Mouse (Mus musculus): ENCODE measurements around the gene Mrpl12. TPM values are rescaled to one million over a fixed set of nuclear protein-coding genes. Genes with fewer than 3 reads are reported as not detected.

The Mrpl12 gene
- polyA plus RNA-seq, 1 experiment = 282 TPM

DNA sequence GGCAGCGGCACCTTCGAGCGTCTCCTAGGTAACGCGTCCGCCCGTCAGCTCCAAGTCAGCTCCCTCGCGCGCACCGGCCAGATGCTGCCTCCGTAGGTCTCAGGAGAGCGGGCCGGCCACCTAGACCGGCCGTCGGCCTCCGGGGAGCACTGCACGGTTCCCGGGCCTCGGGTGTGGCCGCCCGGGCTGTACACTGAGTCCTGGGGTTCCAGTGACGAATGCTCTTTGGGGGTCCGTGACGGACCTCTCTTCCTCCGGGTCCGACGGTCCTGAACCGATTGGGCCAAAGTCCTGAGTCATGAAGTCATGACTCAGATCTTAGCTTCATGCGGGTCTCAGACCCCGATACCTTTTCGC, 16.7 kb upstream of the Mrpl12 start:
- TF ChIP-seq CTCF (conservative IDR thresholded peaks at IDR 0.05; ENCODE audit: insufficient read depth, insufficient read length, low read depth, low read length) = no peak
- no peak for TF ChIP-seq POLR2A (IDR thresholded peaks at IDR 0.05; ENCODE audit: low read depth, low read length)
- no peak for DNase-seq
- H3K4me3 ChIP-seq (ENCODE audit: insufficient read depth, low read depth, low read length) = peak overlapping the region; percentile 86
- under 1% methylated on average over 33 of the region's 33 CpGs for WGBS
- peak overlapping the region; percentile 32; the same call in 1 of the 2 replicates for H3K27ac ChIP-seq (ENCODE audit: insufficient read depth, low read depth, low read length)
- H3K36me3 ChIP-seq (ENCODE audit: control insufficient read depth, insufficient read depth, low read length) = no peaks in the 10 kb centered on the region; the same call in 1 of the 2 replicates
- H3K27me3 ChIP-seq (replicated peaks; ENCODE audit: control insufficient read depth, insufficient read depth, low read length) = no peaks in the 10 kb centered on the region
- peaks cover 8% of the 10 kb centered on the region; the same call in 1 of the 2 replicates for H3K4me1 ChIP-seq (ENCODE audit: control insufficient read depth, insufficient read depth, low read length)

DNA sequence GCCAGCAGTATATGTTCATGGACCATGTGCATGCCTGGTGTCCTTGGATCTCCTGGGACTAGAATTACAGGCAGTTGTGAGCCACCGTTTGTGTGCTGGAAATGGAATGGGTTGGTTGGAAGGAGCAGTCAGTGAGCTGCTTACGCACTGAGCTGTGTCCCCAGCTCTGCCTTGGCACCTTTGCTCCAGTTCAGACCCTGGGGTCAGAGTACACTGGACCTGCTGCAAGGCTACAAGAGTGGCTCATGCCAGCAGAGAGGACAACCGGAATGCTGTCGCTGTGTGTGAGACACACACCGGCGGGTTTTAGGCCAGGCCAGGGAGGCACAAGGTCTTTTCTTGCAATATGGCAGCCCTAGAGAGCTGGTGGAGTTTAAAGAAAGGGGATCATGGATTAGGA, 12.4 kb upstream of the Mrpl12 start:
- Histone ChIP-seq H3K4me3 (ENCODE audit: insufficient read depth, low read depth, low read length) (no peak overlapping the region), H3K4me1 (ENCODE audit: control insufficient read depth, insufficient read depth, low read length) (peaks cover 8% of the 10 kb centered on the region; the same call in 1 of the 2 replicates), H3K27ac (ENCODE audit: insufficient read depth, low read depth, low read length) (peak overlapping the region; percentile 51; the same call in 1 of the 2 replicates), H3K27me3 (replicated peaks; ENCODE audit: control insufficient read depth, insufficient read depth, low read length) (no peaks in the 10 kb centered on the region), H3K36me3 (ENCODE audit: control insufficient read depth, insufficient read depth, low read length) (no peaks in the 10 kb centered on the region; the same call in none of the 2 replicates)
- TF ChIP-seq POLR2A (IDR thresholded peaks at IDR 0.05; ENCODE audit: low read depth, low read length) (no peak), CTCF (conservative IDR thresholded peaks at IDR 0.05; ENCODE audit: insufficient read depth, insufficient read length, low read depth, low read length) (no peak)
- 70% methylated on average over 6 of the region's 6 CpGs for WGBS
- DNase-seq = peak; percentile 88

DNA sequence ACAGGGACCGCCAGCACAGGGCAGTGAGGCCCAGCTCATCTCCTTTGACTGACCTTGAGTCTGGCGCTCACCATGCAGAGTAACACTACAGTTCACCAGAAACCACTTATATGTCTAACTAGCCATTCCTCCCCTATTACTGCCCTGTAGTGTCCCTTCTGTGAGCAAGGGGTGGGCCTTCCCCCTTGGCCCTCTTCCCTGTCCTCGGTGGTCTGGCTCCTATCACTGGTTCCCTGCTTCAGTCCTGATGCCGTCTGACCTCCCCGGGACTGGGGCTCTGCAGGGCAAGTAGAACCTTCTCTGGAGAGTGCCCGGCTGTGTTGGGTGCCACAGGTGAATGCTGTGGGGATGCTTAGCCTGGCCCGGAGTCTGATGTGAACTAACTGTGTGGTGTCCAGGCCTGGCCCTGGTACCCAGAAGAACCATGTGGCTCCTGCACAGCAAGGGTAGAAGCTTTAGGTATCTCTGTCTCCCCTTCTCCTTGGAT, 922 bp upstream of the Mrpl12 start:
- H3K27me3 ChIP-seq (replicated peaks; ENCODE audit: control insufficient read depth, insufficient read depth, low read length) = no peaks in the 10 kb centered on the region
- DNase-seq = no peak
- no peak overlapping the region for H3K27ac ChIP-seq (ENCODE audit: insufficient read depth, low read depth, low read length)
- peaks cover 10% of the 10 kb centered on the region; the same call in 1 of the 2 replicates for H3K4me1 ChIP-seq (ENCODE audit: control insufficient read depth, insufficient read depth, low read length)
- H3K4me3 ChIP-seq (ENCODE audit: insufficient read depth, low read depth, low read length) = no peak overlapping the region
- WGBS = 83% methylated on average over 7 of the region's 7 CpGs
- TF ChIP-seq POLR2A (IDR thresholded peaks at IDR 0.05; ENCODE audit: low read depth, low read length) (no peak), CTCF (conservative IDR thresholded peaks at IDR 0.05; ENCODE audit: insufficient read depth, insufficient read length, low read depth, low read length) (no peak)
- H3K36me3 ChIP-seq (ENCODE audit: control insufficient read depth, insufficient read depth, low read length) = no peaks in the 10 kb centered on the region

DNA sequence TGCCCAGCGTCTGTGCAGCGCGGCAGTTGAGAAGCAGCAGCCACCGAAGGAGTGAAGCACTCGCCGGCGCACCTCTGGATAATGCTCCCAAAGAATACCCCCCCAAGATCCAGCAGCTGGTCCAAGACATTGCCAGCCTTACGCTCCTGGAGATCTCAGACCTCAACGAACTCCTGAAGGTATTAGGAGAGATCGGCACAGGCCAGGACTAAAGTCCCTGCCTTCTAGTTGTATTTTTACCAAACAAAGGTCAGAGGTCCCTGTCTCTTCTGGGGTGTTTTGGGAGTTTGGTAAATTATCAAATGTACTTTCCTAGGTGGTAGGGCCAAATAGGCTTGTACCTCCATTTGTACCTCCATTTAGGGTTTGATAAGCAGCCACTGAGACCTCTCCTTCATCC, 838 bp downstream of the Mrpl12 start:
- Histone ChIP-seq H3K4me3 (ENCODE audit: insufficient read depth, low read depth, low read length) (peak overlapping the region; percentile 92), H3K4me1 (ENCODE audit: control insufficient read depth, insufficient read depth, low read length) (peaks cover 15% of the 10 kb centered on the region; the same call in 1 of the 2 replicates), H3K27me3 (replicated peaks; ENCODE audit: control insufficient read depth, insufficient read depth, low read length) (no peaks in the 10 kb centered on the region), H3K36me3 (ENCODE audit: control insufficient read depth, insufficient read depth, low read length) (no peaks in the 10 kb centered on the region), H3K27ac (ENCODE audit: insufficient read depth, low read depth, low read length) (peak overlapping the region; percentile 95)
- TF ChIP-seq CTCF (conservative IDR thresholded peaks at IDR 0.05; ENCODE audit: insufficient read depth, insufficient read length, low read depth, low read length) (no peak), POLR2A (IDR thresholded peaks at IDR 0.05; ENCODE audit: low read depth, low read length) (peak; percentile 22)
- 6% methylated on average over 10 of the region's 10 CpGs for WGBS
- peak; percentile 89 for DNase-seq

DNA sequence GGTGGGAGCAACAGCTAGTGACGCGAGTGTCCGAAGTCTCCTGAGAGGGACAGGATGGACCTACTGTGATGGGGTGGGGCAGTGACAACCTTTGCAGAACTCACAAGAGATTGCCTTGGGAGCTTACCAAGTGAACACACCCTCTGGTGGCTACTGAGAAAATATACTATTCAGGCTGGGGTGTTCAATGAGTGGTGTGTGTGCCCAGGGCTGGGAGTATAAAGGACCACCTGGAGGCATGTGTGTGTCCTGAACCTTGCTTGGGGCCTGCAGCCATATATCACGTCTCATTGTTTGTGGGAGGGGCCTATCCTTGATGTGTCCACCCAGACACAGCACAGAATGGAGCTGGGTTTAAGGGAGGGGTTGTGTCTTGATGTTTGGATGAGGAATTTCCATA, 4.1 kb downstream of the Mrpl12 start:
- no peak for TF ChIP-seq POLR2A (IDR thresholded peaks at IDR 0.05; ENCODE audit: low read depth, low read length)
- no peak for DNase-seq
- 60% methylated on average over 4 of the region's 4 CpGs for WGBS
- no peak overlapping the region for H3K4me3 ChIP-seq (ENCODE audit: insufficient read depth, low read depth, low read length)
- H3K27ac ChIP-seq (ENCODE audit: insufficient read depth, low read depth, low read length) = peak overlapping the region; percentile 12; the same call in 1 of the 2 replicates
- peaks cover 26% of the 10 kb centered on the region for H3K4me1 ChIP-seq (ENCODE audit: control insufficient read depth, insufficient read depth, low read length)
- H3K27me3 ChIP-seq (replicated peaks; ENCODE audit: control insufficient read depth, insufficient read depth, low read length) = no peaks in the 10 kb centered on the region
- H3K36me3 ChIP-seq (ENCODE audit: control insufficient read depth, insufficient read depth, low read length) = no peaks in the 10 kb centered on the region

DNA sequence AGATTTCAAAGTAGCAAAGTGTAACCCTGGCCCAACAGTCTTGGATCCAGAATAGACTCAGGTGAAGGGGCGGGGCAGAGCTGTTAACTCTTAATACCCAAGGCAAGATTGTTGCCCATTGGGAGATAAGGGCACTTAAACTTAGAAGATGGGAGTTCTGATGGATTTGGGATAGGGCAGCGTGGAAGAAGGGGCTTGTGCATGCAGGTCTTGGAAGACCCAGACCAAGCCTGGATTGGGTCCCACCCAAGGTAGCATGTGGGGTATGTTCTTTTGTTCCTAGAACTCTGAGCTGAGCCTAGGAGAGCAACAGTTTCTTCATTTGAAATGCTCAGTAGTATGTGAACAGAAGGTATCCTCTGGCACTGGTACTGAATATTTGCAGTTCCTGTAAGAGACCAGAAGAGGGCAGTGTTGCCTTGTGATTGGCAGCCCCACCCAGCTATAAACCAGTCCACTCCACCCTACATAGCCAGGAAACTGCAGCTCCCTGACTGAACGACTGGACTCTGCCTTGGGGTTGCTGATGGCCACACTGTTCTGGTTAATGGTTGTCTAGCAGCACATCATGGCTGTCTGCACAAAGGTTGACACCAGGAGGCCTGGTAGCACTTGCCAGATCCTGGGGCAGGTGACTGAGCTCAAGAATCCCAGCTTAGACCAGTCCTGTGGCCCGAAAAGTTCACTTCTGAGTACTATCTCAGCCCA, 4.8 kb downstream of the Mrpl12 start:
- H3K27me3 ChIP-seq (replicated peaks; ENCODE audit: control insufficient read depth, insufficient read depth, low read length) = no peaks in the 10 kb centered on the region
- peaks cover 24% of the 10 kb centered on the region for H3K4me1 ChIP-seq (ENCODE audit: control insufficient read depth, insufficient read depth, low read length)
- peak; percentile 96 for DNase-seq
- WGBS = 42% methylated on average over 4 of the region's 4 CpGs
- no peak overlapping the region for H3K4me3 ChIP-seq (ENCODE audit: insufficient read depth, low read depth, low read length)
- no peaks in the 10 kb centered on the region for H3K36me3 ChIP-seq (ENCODE audit: control insufficient read depth, insufficient read depth, low read length)
- TF ChIP-seq CTCF (conservative IDR thresholded peaks at IDR 0.05; ENCODE audit: insufficient read depth, insufficient read length, low read depth, low read length) (peak; percentile 97), POLR2A (IDR thresholded peaks at IDR 0.05; ENCODE audit: low read depth, low read length) (peak; percentile 51)
- H3K27ac ChIP-seq (ENCODE audit: insufficient read depth, low read depth, low read length) = peak overlapping the region; percentile 88

DNA sequence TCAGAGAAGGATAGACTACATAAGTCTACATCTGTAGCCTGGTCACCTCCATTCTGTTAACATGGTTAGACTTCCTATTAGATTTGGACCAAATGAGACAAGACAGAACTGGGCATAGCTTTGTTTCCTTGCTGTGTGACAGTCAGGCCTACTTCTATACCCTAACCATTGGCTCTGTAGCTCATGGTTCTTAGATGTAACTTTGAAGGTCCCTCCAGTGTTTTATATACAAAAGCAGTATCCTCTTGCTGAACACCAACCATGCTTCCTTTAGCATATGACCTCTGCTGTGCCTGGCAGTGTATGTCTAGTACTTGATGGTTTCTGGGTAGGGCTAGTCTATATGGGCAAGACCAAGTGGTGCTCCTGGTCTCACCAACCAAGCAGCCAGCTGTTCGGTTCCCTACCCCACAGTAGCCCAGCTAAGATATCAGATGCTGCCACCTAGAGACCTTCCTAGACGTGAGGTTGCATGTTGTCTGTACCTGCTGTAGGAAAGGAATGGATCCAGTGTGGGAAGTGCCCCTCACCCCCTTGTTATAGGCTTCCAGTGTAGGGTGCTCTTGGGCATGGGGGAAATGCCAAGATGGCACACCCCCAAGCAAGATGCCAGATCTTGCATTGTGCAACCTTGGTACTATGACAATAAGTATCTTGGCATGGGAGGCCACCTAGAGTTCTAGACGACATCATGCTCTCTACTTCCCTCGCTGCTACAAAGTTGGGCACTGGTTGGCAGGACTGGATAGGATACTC, 6.1 kb downstream of the Mrpl12 start:
- Histone ChIP-seq H3K4me3 (ENCODE audit: insufficient read depth, low read depth, low read length) (no peak overlapping the region), H3K27ac (ENCODE audit: insufficient read depth, low read depth, low read length) (peak overlapping the region; percentile 88), H3K27me3 (replicated peaks; ENCODE audit: control insufficient read depth, insufficient read depth, low read length) (no peaks in the 10 kb centered on the region), H3K4me1 (ENCODE audit: control insufficient read depth, insufficient read depth, low read length) (peaks cover 26% of the 10 kb centered on the region), H3K36me3 (ENCODE audit: control insufficient read depth, insufficient read depth, low read length) (peaks cover 4% of the 10 kb centered on the region; the same call in 1 of the 2 replicates)
- TF ChIP-seq CTCF (conservative IDR thresholded peaks at IDR 0.05; ENCODE audit: insufficient read depth, insufficient read length, low read depth, low read length) = no peak
- TF ChIP-seq POLR2A (IDR thresholded peaks at IDR 0.05; ENCODE audit: low read depth, low read length) = no peak
- no peak for DNase-seq
- 27% methylated on average over 4 of the region's 4 CpGs for WGBS

All from kidney, adult 2 months (tissue).